Mouse (Mus musculus) hindbrain, embryonic 10.5 days (tissue): ENCODE measurements around the gene Adam8. TPM values are rescaled to one million over a fixed set of nuclear protein-coding genes. Genes with fewer than 3 reads are reported as not detected.

ENCODE experiments used
- DNase-seq: peaks from one replicate; pipeline ENCODE4 v3.0.0-alpha.2; 2017; ENCODE audit warnings: low spot score
- H3K27ac ChIP-seq: fragments of 300-500 bp; sonication (generic); 2 replicates; pipeline ENCODE4 v1.5.1; 2016; ENCODE audit warnings: mild to moderate bottlenecking, moderate library complexity
- H3K27me3 ChIP-seq: fragments of 300-500 bp; sonication (generic); 2 replicates; pipeline ENCODE4 v1.6.1; 2016; ENCODE audit warnings: mild to moderate bottlenecking; ENCODE audit not compliant: poor library complexity, insufficient read depth, severe bottlenecking
- H3K36me3 ChIP-seq: fragments of 300-500 bp; sonication (generic); 2 replicates; pipeline ENCODE4 v1.6.1; 2016; ENCODE audit warnings: mild to moderate bottlenecking, moderate library complexity
- H3K4me1 ChIP-seq: fragments of 300-500 bp; sonication (generic); replicated peaks from 2 replicates; pipeline ENCODE4 v1.6.1; 2016; ENCODE audit warnings: mild to moderate bottlenecking
- H3K4me3 ChIP-seq: fragments of 300-500 bp; sonication (generic); 2 replicates; pipeline ENCODE4 v1.5.1; 2016; ENCODE audit warnings: mild to moderate bottlenecking, moderate library complexity
- H3K9me3 ChIP-seq: fragments of 300-500 bp; sonication (generic); 2 replicates; pipeline ENCODE4 v1.6.1; 2016; ENCODE audit warnings: mild to moderate bottlenecking, moderate library complexity
- WGBS: fragments of 180-500 bp; shearing (Covaris S2); methylation state at CpG from one replicate; pipeline ENCODE4 v1.1.7; 2016; 5-methylcytosine and 5-hydroxymethylcytosine counted together
- polyA plus RNA-seq: library from polyadenylated mRNA; unstranded; fragments of >200 nt; fragmentation: Nextera tagmentation; extraction: Ambion mirVana; gene quantifications from 2 replicates; pipeline ENCODE4 v1.2.1, GENCODE M21; 2016

The Adam8 gene
- polyA plus RNA-seq, 1 experiment from 2014 or later, result 4.1 TPM

- Histone ChIP-seq H3K27ac (no peak overlapping the region), H3K4me3 (no peak overlapping the region), H3K9me3 (no peaks in the 10 kb centered on the region), H3K36me3 (peaks cover 97% of the 10 kb centered on the region), H3K4me1 (no peaks in the 10 kb centered on the region), H3K27me3 (no peaks in the 10 kb centered on the region)
- DNase-seq, result no peak
- 96% methylated on average over 13 of the region's 13 CpGs for WGBS
Measured at GRCm38 (mm10) chr7:139998691-139999350, 6.5 kb upstream of the Adam8 start.

DNA sequence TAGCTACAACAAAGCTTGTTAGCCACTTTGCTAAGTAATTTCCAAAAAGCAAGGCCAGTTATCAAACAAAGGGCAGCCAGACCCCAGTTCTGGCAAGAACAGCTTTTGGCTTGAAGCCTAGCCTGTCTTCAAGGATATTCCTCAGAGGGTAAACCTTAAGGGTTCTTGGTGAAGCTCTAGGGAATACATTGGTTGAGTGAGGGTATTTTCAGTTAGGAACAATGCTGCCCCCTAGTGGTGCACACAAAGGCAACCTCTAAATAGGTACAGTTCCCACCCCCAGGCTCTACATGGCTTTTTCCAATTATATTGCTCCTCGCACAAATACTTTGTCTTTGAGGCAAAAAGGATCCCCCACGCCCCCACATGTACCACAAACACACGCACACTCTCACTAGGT, 2.3 kb upstream of the Adam8 start:
- Histone ChIP-seq H3K36me3 (peaks cover 59% of the 10 kb centered on the region), H3K27me3 (no peaks in the 10 kb centered on the region), H3K4me1 (no peaks in the 10 kb centered on the region), H3K9me3 (no peaks in the 10 kb centered on the region), H3K27ac (no peak overlapping the region), H3K4me3 (no peak overlapping the region)
- WGBS, result 29% methylated on average over 3 of the region's 3 CpGs
- DNase-seq, result peak; percentile 56

DNA sequence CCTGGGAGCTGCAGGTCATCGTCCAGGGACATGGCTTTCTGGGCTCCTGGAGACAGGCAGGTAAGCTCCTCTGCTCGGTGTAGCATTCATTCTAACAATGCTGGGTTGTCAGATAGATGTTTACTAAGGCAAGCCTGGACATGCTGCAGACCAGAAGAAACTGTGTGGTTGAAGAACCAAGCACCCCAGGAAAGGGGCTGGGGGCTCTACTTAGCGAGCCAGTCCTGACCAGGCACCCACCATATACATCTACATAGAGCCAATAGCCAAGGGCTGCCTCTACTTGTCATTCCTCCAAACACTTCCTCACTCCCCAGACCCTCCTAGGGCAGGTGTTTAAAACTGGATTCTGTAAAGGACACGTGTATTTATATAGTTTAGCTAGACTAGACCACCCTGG, 1.8 kb upstream of the Adam8 start:
- Histone ChIP-seq H3K4me1 (no peaks in the 10 kb centered on the region), H3K27ac (no peak overlapping the region), H3K27me3 (no peaks in the 10 kb centered on the region), H3K36me3 (peaks cover 54% of the 10 kb centered on the region), H3K9me3 (no peaks in the 10 kb centered on the region), H3K4me3 (no peak overlapping the region)
- 84% methylated on average over 4 of the region's 4 CpGs for WGBS
- no peak for DNase-seq

DNA sequence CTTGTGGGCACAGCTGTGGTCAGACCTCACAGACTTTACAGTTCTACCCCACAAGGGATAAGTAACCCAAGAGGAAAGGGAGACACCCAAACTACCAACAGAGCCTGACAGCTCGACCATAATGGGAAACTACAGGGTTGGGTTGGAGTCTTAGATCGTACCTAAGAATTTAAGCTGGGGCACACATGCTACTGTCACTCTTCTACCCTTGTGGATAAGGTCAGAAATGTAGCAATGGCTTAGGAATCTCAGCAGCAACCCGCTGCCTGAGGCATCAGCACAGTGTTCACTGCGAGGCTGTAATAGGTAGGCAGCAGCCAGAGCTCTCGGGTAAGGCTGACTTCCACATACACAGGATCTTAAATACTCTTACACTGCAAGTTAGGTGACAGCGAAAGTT, 1.2 kb upstream of the Adam8 start:
- H3K4me3 ChIP-seq, result no peak overlapping the region
- no peaks in the 10 kb centered on the region for H3K27me3 ChIP-seq
- peaks cover 48% of the 10 kb centered on the region for H3K36me3 ChIP-seq
- H3K27ac ChIP-seq, result no peak overlapping the region
- no peaks in the 10 kb centered on the region for H3K9me3 ChIP-seq
- no peak for DNase-seq
- H3K4me1 ChIP-seq, result no peaks in the 10 kb centered on the region
- WGBS, result 88% methylated on average over 6 of the region's 6 CpGs

DNA sequence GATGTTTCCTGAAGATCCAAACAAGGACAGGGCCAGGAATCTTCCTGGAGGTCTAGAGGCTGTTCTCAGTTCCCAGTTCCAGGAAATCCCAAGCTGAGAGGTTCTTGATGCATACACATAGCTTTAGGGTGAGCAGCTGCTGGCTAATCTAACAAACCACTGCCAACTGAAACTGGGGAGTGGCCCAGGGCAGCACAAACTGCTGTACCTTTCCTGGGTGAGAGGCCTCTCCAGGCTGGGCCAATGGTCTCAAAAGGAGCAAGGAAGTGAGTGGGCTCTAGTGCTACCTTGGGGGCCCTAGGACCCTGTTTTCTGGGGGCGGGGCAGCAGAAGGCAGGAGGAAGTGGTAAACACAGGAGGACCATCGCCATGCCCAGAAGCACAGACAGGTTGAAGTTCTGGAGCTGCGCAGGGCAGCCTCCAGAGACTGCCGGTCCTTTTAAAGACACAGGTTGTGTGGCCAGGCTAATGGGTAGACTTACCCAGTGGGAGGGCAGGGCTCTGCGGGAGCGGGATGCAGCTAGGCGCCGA, 1.4 kb downstream of the Adam8 start:
- 77% methylated on average over 8 of the region's 8 CpGs for WGBS
- Histone ChIP-seq H3K4me1 (no peaks in the 10 kb centered on the region), H3K36me3 (peaks cover 26% of the 10 kb centered on the region), H3K27ac (no peak overlapping the region), H3K9me3 (no peaks in the 10 kb centered on the region), H3K27me3 (no peaks in the 10 kb centered on the region), H3K4me3 (no peak overlapping the region)
- no peak for DNase-seq

DNA sequence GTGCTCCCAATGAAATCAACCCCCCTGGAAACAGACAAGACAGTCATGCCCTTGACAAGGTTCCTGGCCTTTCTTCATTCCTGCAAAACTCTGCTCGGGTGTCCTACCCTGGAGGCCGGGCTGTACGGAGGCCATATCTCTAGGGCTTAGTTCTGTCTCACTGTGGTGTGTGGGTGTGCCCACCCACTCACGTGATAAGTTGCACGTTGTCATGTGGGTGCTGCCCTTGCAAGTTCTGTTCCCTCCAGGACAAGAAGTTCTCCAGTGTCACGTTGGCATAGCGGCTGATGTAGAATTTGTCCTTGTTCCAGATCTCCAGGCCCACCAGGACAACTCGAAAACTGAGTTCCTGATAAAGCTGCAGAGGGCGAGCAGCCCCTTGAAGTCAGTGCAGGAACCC, 4.1 kb downstream of the Adam8 start:
- no peak overlapping the region for H3K27ac ChIP-seq
- 89% methylated on average over 9 of the region's 9 CpGs for WGBS
- H3K9me3 ChIP-seq, result no peaks in the 10 kb centered on the region
- no peak for DNase-seq
- no peaks in the 10 kb centered on the region for H3K4me1 ChIP-seq
- H3K27me3 ChIP-seq, result no peaks in the 10 kb centered on the region
- H3K36me3 ChIP-seq, result peaks cover 11% of the 10 kb centered on the region
- H3K4me3 ChIP-seq, result no peak overlapping the region

DNA sequence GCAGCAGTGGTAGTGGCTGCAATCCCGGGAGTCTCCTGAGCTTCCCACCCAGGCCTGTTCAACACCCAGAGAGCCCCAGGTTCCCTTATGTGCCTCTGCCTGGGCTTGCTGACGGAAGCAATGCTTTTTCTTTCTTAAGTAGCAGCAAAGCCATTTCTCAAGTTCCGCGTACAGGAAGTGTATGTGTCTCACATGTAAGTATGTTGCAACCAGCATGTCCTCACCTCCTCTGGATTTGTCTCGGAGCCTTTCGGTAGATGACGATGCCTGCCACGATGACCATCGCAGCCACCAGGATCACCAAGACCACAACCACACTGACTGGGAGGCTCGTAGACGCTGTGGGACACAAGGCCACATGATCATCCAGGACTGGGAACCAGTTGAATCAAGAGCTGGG, 7.9 kb downstream of the Adam8 start:
- Histone ChIP-seq H3K36me3 (peaks cover 11% of the 10 kb centered on the region), H3K4me3 (no peak overlapping the region), H3K4me1 (no peaks in the 10 kb centered on the region), H3K27me3 (peaks cover 7% of the 10 kb centered on the region), H3K9me3 (no peaks in the 10 kb centered on the region), H3K27ac (no peak overlapping the region)
- WGBS, result 91% methylated on average over 11 of the region's 11 CpGs
- no peak for DNase-seq

DNA sequence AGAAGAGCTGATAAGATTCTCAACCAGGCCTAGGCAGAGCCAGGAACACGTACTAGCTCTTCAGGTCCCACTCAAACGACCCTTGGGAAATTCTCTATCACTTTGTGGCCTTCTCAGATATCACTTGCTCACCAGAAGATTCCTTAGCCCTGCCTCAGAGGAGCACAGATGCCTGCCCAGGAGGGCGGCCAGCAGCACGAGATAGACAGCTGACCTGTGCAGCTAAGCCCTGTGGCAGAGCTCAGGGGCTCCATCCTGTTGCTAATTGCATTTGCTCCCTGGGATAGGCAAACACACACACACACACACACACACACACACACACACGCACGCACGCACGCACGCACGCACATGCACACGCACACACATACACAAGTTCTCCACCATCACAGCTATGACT, 10.3 kb downstream of the Adam8 start:
- no peaks in the 10 kb centered on the region for H3K9me3 ChIP-seq
- DNase-seq, result no peak
- WGBS, result 85% methylated on average over 11 of the region's 11 CpGs
- peaks cover 17% of the 10 kb centered on the region for H3K4me1 ChIP-seq
- peaks cover 7% of the 10 kb centered on the region for H3K27me3 ChIP-seq
- no peak overlapping the region for H3K27ac ChIP-seq
- no peak overlapping the region for H3K4me3 ChIP-seq
- H3K36me3 ChIP-seq, result peaks cover 11% of the 10 kb centered on the region

GRCm38 (mm10) chr7:139980778-139981177, 11.6 kb downstream of the Adam8 start:
- no peak for DNase-seq
- peaks cover 6% of the 10 kb centered on the region; the same call in 1 of the 2 replicates for H3K36me3 ChIP-seq
- H3K27me3 ChIP-seq, result peaks cover 7% of the 10 kb centered on the region
- 69% methylated on average over 3 of the region's 3 CpGs for WGBS
- no peak overlapping the region for H3K27ac ChIP-seq
- H3K9me3 ChIP-seq, result no peaks in the 10 kb centered on the region
- no peak overlapping the region for H3K4me3 ChIP-seq
- peaks cover 17% of the 10 kb centered on the region for H3K4me1 ChIP-seq

DNA sequence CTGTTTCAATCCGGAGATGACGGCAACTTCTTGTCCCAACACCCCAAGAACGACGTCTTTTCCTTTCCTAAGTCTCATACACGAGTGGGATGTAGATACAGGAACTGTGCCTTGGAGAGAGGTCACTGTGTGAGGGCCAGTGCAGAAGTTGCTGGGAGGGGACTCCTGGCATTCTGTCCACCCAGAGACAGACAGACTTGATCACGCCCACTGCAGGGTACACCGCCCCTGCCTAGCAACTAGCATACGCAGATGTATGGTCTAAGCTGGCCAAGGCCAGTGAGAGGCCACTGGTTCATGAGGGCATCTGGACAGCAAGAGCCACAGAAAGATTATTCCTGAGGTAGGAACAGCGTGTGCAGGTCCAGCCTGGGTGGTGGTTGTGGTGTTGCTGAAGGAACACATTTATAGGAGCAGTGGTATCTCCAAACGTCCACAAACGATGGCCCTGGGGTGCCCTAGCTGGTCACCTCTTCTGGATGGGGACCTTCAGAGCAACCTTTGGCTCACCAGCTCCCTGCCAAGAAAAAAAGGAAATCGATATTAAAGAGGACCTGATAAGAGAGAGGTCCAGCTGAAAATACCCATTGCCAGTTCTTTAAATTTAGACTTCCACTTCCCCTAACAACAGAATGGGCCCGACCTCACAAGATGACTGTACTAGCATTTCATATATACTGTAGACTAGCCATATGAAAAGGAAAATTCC, 13.2 kb downstream of the Adam8 start:
- Histone ChIP-seq H3K4me3 (peak overlapping the region; percentile 77), H3K36me3 (no peaks in the 10 kb centered on the region), H3K4me1 (peaks cover 17% of the 10 kb centered on the region), H3K27me3 (peaks cover 7% of the 10 kb centered on the region), H3K9me3 (no peaks in the 10 kb centered on the region), H3K27ac (peak overlapping the region; percentile 43; the same call in 1 of the 2 replicates)
- 49% methylated on average over 13 of the region's 13 CpGs for WGBS
- DNase-seq, result no peak

DNA sequence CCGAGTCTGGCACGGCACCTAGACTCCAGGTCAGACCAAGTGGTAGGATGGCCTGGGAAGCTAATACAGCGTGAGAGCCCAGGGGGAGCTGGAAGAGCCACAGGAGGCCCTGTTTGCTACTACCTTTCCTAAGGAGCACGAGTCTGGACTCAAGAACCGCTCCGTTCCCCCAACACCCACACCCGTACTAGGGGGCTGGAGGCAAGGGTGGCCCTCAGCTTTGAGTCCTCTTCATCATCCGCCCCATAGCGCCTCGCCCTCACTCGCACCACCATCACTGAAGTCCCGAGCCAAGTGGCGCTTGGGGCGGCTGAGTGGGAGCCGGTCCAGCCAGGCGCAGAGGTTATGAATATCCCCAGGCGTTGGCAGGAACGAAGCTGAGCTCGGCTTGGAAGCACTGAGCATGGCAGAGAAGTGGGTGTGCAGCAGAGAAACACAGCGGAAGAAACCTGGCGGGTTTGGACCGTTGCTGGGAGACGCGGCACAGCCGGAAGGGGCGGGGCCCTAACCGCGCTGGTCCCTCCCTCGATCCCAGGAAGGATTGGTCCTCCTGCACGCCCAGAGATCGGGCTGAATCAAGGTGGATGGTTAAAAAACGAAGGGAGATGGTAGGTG, 14.0 kb downstream of the Adam8 start, which contains the start of gene 6430531B16Rik:
TSS of gene 6430531B16Rik (minus strand) at position 478 of the 615 bp plus-strand sequence.
- peak within 1 kb of the TSS; percentile 77 for H3K4me3 ChIP-seq
- H3K27ac ChIP-seq, result peak within 1 kb of the TSS; percentile 87
- no peaks in the 10 kb centered on the region for H3K36me3 ChIP-seq
- 4% methylated on average over 32 of the region's 32 CpGs for WGBS
- DNase-seq, result peak; percentile 86
- H3K9me3 ChIP-seq, result no peaks in the 10 kb centered on the region
- peaks cover 17% of the 10 kb centered on the region for H3K4me1 ChIP-seq
- peaks cover 7% of the 10 kb centered on the region for H3K27me3 ChIP-seq

- Histone ChIP-seq H3K9me3 (no peaks in the 10 kb centered on the region), H3K27ac (no peak overlapping the region), H3K4me1 (peaks cover 22% of the 10 kb centered on the region), H3K4me3 (no peak overlapping the region), H3K36me3 (no peaks in the 10 kb centered on the region), H3K27me3 (peaks cover 17% of the 10 kb centered on the region)
- 56% methylated on average over 5 of the region's 5 CpGs for WGBS
- DNase-seq, result no peak
Measured at GRCm38 (mm10) chr7:139975471-139975870, 16.9 kb downstream of the Adam8 start.

DNA sequence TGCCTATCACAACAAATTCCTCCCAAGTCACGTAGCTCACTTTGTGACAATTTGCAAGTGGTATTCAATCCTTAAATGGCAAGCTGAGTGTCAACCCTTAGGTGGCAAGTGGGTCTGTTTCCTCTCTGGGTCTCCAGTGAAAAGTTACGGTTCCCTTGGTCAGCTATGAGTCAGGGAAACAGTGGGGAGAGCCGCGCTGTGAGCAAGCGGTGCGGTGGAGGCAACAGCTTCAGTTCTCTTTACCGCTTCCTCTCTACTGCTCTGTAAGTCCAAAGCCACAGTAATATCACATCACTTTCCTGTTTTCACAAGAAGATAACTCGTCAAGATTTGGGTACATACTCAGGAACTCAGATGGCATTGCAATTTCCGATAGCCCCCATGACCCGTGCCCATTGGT, 18.1 kb downstream of the Adam8 start:
- Histone ChIP-seq H3K27me3 (peaks cover 15% of the 10 kb centered on the region; the same call in 1 of the 2 replicates), H3K4me3 (no peak overlapping the region), H3K9me3 (no peaks in the 10 kb centered on the region), H3K27ac (no peak overlapping the region), H3K4me1 (peaks cover 32% of the 10 kb centered on the region), H3K36me3 (no peaks in the 10 kb centered on the region)
- 89% methylated on average over 10 of the region's 10 CpGs for WGBS
- DNase-seq, result no peak
